Mouse (Mus musculus) layer of hippocampus, adult 18-20 months (tissue): ENCODE measurements around the gene Sstr3. TPM values are rescaled to one million over a fixed set of nuclear protein-coding genes. Genes with fewer than 3 reads are reported as not detected.

ENCODE experiments used
- DNase-seq, 2 experiments: peaks; one replicate each; pipeline ENCODE4 v3.0.0; 2022; ENCODE audit warnings: low spot score in 2 of 2
- total RNA-seq, 2 experiments: library from RNA; stranded (reverse); gene quantifications; 2 replicates each; pipeline ENCODE4 v1.2.3; 2021

Gene Sstr3
- total RNA-seq, 2 experiments from 2014 or later: 30.4 to 31.6 TPM

- no peak for DNase-seq
Measured at GRCm38 (mm10) chr15:78531451-78531720, 13.1 kb downstream of the Sstr3 start.

- DNase-seq: no peak
Measured at GRCm38 (mm10) chr15:78530671-78531450, 13.6 kb downstream of the Sstr3 start, which contains the start of gene C1qtnf6. TSS of gene C1qtnf6 (minus strand) at chr15:78531416.

- no peak for DNase-seq
Measured at GRCm38 (mm10) chr15:78530141-78530540, 14.3 kb downstream of the Sstr3 start.

- peak; percentile 82 to 87 for DNase-seq
Measured at GRCm38 (mm10) chr15:78529428-78529990, 15.0 kb downstream of the Sstr3 start.

GRCm38 (mm10) chr15:78528726-78529411, 15.6 kb downstream of the Sstr3 start:
- no peak for DNase-seq

- peak; percentile 67 to 88 for DNase-seq
Measured at GRCm38 (mm10) chr15:78527973-78528372, 16.5 kb downstream of the Sstr3 start.

GRCm38 (mm10) chr15:78524163-78524562, 20.3 kb downstream of the Sstr3 start:
- DNase-seq: no peak

GRCm38 (mm10) chr15:78521892-78522291, 22.6 kb downstream of the Sstr3 start:
- DNase-seq: no peak

- no peak for DNase-seq
Measured at GRCm38 (mm10) chr15:78521331-78521730, 23.2 kb downstream of the Sstr3 start.

- no peak for DNase-seq
Measured at GRCm38 (mm10) chr15:78520112-78520715, 24.3 kb downstream of the Sstr3 start.

GRCm38 (mm10) chr15:78518221-78518620, 26.3 kb downstream of the Sstr3 start:
- DNase-seq: no peak

GRCm38 (mm10) chr15:78515759-78516158, 28.7 kb downstream of the Sstr3 start:
- DNase-seq: no peak

- DNase-seq: peak; percentile 67 to 88
Measured at GRCm38 (mm10) chr15:78514393-78515146, 29.9 kb downstream of the Sstr3 start.

- no peak for DNase-seq
Measured at GRCm38 (mm10) chr15:78513019-78513418, 31.5 kb downstream of the Sstr3 start.

- DNase-seq: no peak
Measured at GRCm38 (mm10) chr15:78511951-78512350, 32.5 kb downstream of the Sstr3 start.

GRCm38 (mm10) chr15:78510736-78511135, 33.7 kb downstream of the Sstr3 start:
- no peak for DNase-seq

- DNase-seq: no peak
Measured at GRCm38 (mm10) chr15:78510121-78510576, 34.3 kb downstream of the Sstr3 start.

GRCm38 (mm10) chr15:78509297-78509899, 35.1 kb downstream of the Sstr3 start:
- DNase-seq: peak in 1 of 2 experiments; percentile 18

GRCm38 (mm10) chr15:78508443-78508842, 36.0 kb downstream of the Sstr3 start:
- DNase-seq: no peak

- no peak for DNase-seq
Measured at GRCm38 (mm10) chr15:78505541-78505940, 38.9 kb downstream of the Sstr3 start.

GRCm38 (mm10) chr15:78504816-78505215, 39.7 kb downstream of the Sstr3 start:
- DNase-seq: no peak
